Mouse (Mus musculus): ENCODE data around the gene Fam19a4.

DNA sequence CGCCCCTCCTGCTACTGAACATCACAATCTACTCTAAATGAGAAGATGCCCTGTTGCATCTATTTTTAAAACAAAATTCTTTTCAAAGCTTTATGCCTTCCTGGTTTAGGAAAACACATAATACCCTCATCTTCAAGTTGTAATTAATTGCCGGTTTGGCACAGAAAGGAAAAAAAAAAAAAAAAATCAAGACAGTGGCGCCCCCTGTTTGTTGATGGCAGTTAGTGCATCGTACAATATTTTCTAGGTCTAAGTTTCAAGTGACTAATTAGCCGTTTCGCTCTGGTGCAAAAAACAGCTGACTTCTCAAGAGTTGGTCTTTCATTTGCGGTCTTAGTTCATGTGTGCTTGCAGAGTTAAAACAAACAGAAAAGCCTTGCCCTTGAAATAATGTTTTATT, 207.1 kb downstream of the Fam19a4 start:
- TF ChIP-seq CTCF (IDR thresholded peaks at IDR 0.05; ENCODE audit: low read depth, low read length), result no peak
- TF ChIP-seq POLR2A (IDR thresholded peaks at IDR 0.05; ENCODE audit: extremely low read depth, insufficient read depth, low read length), result no peak

All from liver, adult 2 months (tissue).